Mouse (Mus musculus) ES-Bruce4 (cell line): ENCODE data around the gene Krtap9-3. TPM values are rescaled to one million over a fixed set of nuclear protein-coding genes. Genes with fewer than 3 reads are reported as not detected.

Source experiments
- H3K27ac ChIP-seq: 2 replicates; pipeline ENCODE4 v1.5.1; 2012; ENCODE audit warnings: low read length, inconsistent platforms; ENCODE audit not compliant: insufficient read depth
- H3K27me3 ChIP-seq: 2 replicates; pipeline ENCODE4 v1.6.1; 2012; ENCODE audit warnings: mild to moderate bottlenecking, low read length, inconsistent platforms; ENCODE audit not compliant: control insufficient read depth, poor library complexity, insufficient read depth, severe bottlenecking
- H3K36me3 ChIP-seq: 2 replicates; pipeline ENCODE4 v1.6.1; 2012; ENCODE audit warnings: inconsistent platforms, mild to moderate bottlenecking, low read length, moderate library complexity; ENCODE audit not compliant: control insufficient read depth, poor library complexity, insufficient read depth, severe bottlenecking
- H3K4me1 ChIP-seq: one replicate; pipeline ENCODE4 v1.8.1; 2011; ENCODE audit warnings: low read length; ENCODE audit not compliant: control insufficient read depth, insufficient read depth
- H3K4me3 ChIP-seq: 2 replicates; pipeline ENCODE4 v1.5.1; 2011; ENCODE audit warnings: low read depth, mild to moderate bottlenecking, low read length
- H3K9ac ChIP-seq: 2 replicates; pipeline ENCODE4 v1.6.1; 2012; ENCODE audit warnings: low read depth, mild to moderate bottlenecking, inconsistent platforms; ENCODE audit not compliant: poor library complexity, severe bottlenecking
- H3K9me3 ChIP-seq: replicated peaks from 2 replicates; pipeline ENCODE4 v1.6.1; 2012; ENCODE audit warnings: mild to moderate bottlenecking, low read length, inconsistent platforms; ENCODE audit not compliant: control insufficient read depth, poor library complexity, insufficient read depth, severe bottlenecking
- CTCF ChIP-seq: IDR thresholded peaks from one replicate; pipeline ENCODE4 v1.8.1; 2011; ENCODE audit warnings: low read depth, low read length
- EP300 ChIP-seq: IDR thresholded peaks from 2 replicates; pipeline ENCODE4 v1.6.1; 2011; ENCODE audit warnings: low read depth, low read length; ENCODE audit not compliant: insufficient read depth
- POLR2A ChIP-seq: IDR thresholded peaks from one replicate; pipeline ENCODE4 v1.8.1; 2011; ENCODE audit warnings: low read length; ENCODE audit not compliant: insufficient read depth
- polyA plus RNA-seq: library from polyadenylated mRNA; stranded (reverse); fragments of >200 nt; gene quantifications from 2 replicates; pipeline ENCODE4 v1.2.4, GENCODE M21; 2011; ENCODE audit warnings: low read depth; ENCODE audit not compliant: missing spikeins, insufficient read depth, insufficient read length

The Krtap9-3 gene
- polyA plus RNA-seq, 1 experiment = not detected

- no peaks in the 10 kb centered on the region for H3K9me3 ChIP-seq
- no peaks in the 10 kb centered on the region for H3K27me3 ChIP-seq
- no peak overlapping the region for H3K27ac ChIP-seq
- no peaks in the 10 kb centered on the region for H3K4me1 ChIP-seq
- TF ChIP-seq POLR2A = no peak
- H3K9ac ChIP-seq = no peak overlapping the region
- H3K36me3 ChIP-seq = no peaks in the 10 kb centered on the region
- H3K4me3 ChIP-seq = no peak overlapping the region
Observed at GRCm38 (mm10) chr11:99557976-99558745, 39.7 kb downstream of the Krtap9-3 start.

- H3K4me1 ChIP-seq = no peaks in the 10 kb centered on the region
- no peaks in the 10 kb centered on the region for H3K9me3 ChIP-seq
- H3K9ac ChIP-seq = no peak within 1 kb of the TSS
- no peak within 1 kb of the TSS for H3K4me3 ChIP-seq
- no peaks in the 10 kb centered on the region for H3K27me3 ChIP-seq
- no peak within 1 kb of the TSS for H3K27ac ChIP-seq
- no peak for TF ChIP-seq CTCF
- TF ChIP-seq POLR2A = no peak
- TF ChIP-seq EP300 = no peak
- H3K36me3 ChIP-seq = no peaks in the 10 kb centered on the region
Observed at GRCm38 (mm10) chr11:99556753-99557152, 41.2 kb downstream of the Krtap9-3 start, which contains the start of gene Krtap3-2. Gene Krtap3-2, minus strand, starts transcription at chr11:99556853.

- Histone ChIP-seq H3K9me3 (no peaks in the 10 kb centered on the region), H3K4me3 (no peak overlapping the region), H3K27ac (no peak overlapping the region), H3K4me1 (no peaks in the 10 kb centered on the region), H3K36me3 (no peaks in the 10 kb centered on the region), H3K9ac (no peak overlapping the region), H3K27me3 (no peaks in the 10 kb centered on the region)
- no peak for TF ChIP-seq CTCF
- TF ChIP-seq EP300 = no peak
- TF ChIP-seq POLR2A = no peak
Observed at GRCm38 (mm10) chr11:99556195-99556594, 41.7 kb downstream of the Krtap9-3 start.

- no peaks in the 10 kb centered on the region for H3K4me1 ChIP-seq
- no peak within 1 kb of the TSS for H3K4me3 ChIP-seq
- no peaks in the 10 kb centered on the region for H3K27me3 ChIP-seq
- H3K27ac ChIP-seq = no peak within 1 kb of the TSS
- TF ChIP-seq POLR2A (no peak), CTCF (no peak)
- H3K36me3 ChIP-seq = no peaks in the 10 kb centered on the region
- no peaks in the 10 kb centered on the region for H3K9me3 ChIP-seq
- no peak within 1 kb of the TSS for H3K9ac ChIP-seq
Observed at GRCm38 (mm10) chr11:99550765-99551164, 47.1 kb downstream of the Krtap9-3 start, which contains the start of gene Krtap3-3. Gene Krtap3-3, minus strand, starts transcription at chr11:99550865.

GRCm38 (mm10) chr11:99547892-99548291 lies 50.0 kb downstream of the Krtap9-3 start:
- H3K9me3 ChIP-seq = no peaks in the 10 kb centered on the region
- no peaks in the 10 kb centered on the region for H3K27me3 ChIP-seq
- no peaks in the 10 kb centered on the region for H3K4me1 ChIP-seq
- H3K36me3 ChIP-seq = no peaks in the 10 kb centered on the region
- H3K9ac ChIP-seq = no peak overlapping the region
- H3K4me3 ChIP-seq = no peak overlapping the region
- no peak overlapping the region for H3K27ac ChIP-seq
- TF ChIP-seq CTCF = no peak
- no peak for TF ChIP-seq POLR2A
- TF ChIP-seq EP300 = no peak

Other genes with a start within 250 kb of the Krtap9-3 start
- not detected in 2 replicates for gene Krt27, start 247.0 kb downstream of the Krtap9-3 start, polyA plus RNA-seq
- not detected in 2 replicates for gene Krt28, start 223.2 kb downstream of the Krtap9-3 start, polyA plus RNA-seq
- 4.1 and 7.1 TPM in 2 replicates for gene Krt10, start 208.7 kb downstream of the Krtap9-3 start, polyA plus RNA-seq
- gene Krt12, start 175.8 kb downstream of the Krtap9-3 start, polyA plus RNA-seq = not detected in 2 replicates
- 1.7 and 2.2 TPM in 2 replicates for gene Krt20, start 160.0 kb downstream of the Krtap9-3 start, polyA plus RNA-seq
- gene Krt23, start 105.0 kb downstream of the Krtap9-3 start, polyA plus RNA-seq = not detected in 2 replicates
- not detected in 2 replicates for gene Krt39, start 76.8 kb downstream of the Krtap9-3 start, polyA plus RNA-seq
- not detected in 2 replicates for gene Krt40, start 54.9 kb downstream of the Krtap9-3 start, polyA plus RNA-seq
- not detected in 2 replicates for gene Krtap3-3, start 47.2 kb downstream of the Krtap9-3 start, polyA plus RNA-seq
- gene Krtap3-2, start 41.3 kb downstream of the Krtap9-3 start, polyA plus RNA-seq = not detected in 2 replicates
- gene Gm11939, start 38.6 kb downstream of the Krtap9-3 start, polyA plus RNA-seq = not detected in 2 replicates
- not detected in 2 replicates for gene Krtap3-1, start 31.5 kb downstream of the Krtap9-3 start, polyA plus RNA-seq
- not detected in 2 replicates for gene Krtap1-5, start 17.1 kb downstream of the Krtap9-3 start, polyA plus RNA-seq
- gene Krtap1-4, start 14.5 kb downstream of the Krtap9-3 start, polyA plus RNA-seq = not detected in 2 replicates
- gene Krtap1-3, start 6.8 kb downstream of the Krtap9-3 start, polyA plus RNA-seq = not detected in 2 replicates
- gene Gm11938, start 5.2 kb upstream of the Krtap9-3 start, polyA plus RNA-seq = not detected in 2 replicates
- gene Gm11937, start 12.1 kb upstream of the Krtap9-3 start, polyA plus RNA-seq = not detected in 2 replicates
- not detected in 2 replicates for gene Krtap2-4, start 16.7 kb upstream of the Krtap9-3 start, polyA plus RNA-seq
- gene Gm11562, start 22.3 kb upstream of the Krtap9-3 start, polyA plus RNA-seq = not detected in 2 replicates
- gene Krtap4-1, start 30.1 kb upstream of the Krtap9-3 start, polyA plus RNA-seq = not detected in 2 replicates
- not detected in 2 replicates for gene Krtap4-2, start 37.0 kb upstream of the Krtap9-3 start, polyA plus RNA-seq
- not detected in 2 replicates for gene Krtap4-7, start 46.0 kb upstream of the Krtap9-3 start, polyA plus RNA-seq
- not detected in 2 replicates for gene Gm11555, start 52.1 kb upstream of the Krtap9-3 start, polyA plus RNA-seq
- gene Gm11563, start 60.9 kb upstream of the Krtap9-3 start, polyA plus RNA-seq = not detected in 2 replicates
- gene Krtap4-6, start 67.9 kb upstream of the Krtap9-3 start, polyA plus RNA-seq = not detected in 2 replicates
- not detected in 2 replicates for gene Gm14190, start 92.6 kb upstream of the Krtap9-3 start, polyA plus RNA-seq
- gene Gm14180, start 136.2 kb upstream of the Krtap9-3 start, polyA plus RNA-seq = not detected in 2 replicates
- gene Gm11595, start 174.8 kb upstream of the Krtap9-3 start, polyA plus RNA-seq = not detected in 2 replicates
- not detected in 2 replicates for gene Krtap4-8, start 182.6 kb upstream of the Krtap9-3 start, polyA plus RNA-seq
- gene Krtap4-9, start 187.1 kb upstream of the Krtap9-3 start, polyA plus RNA-seq = not detected in 2 replicates
- not detected in 2 replicates for gene Gm11596, start 195.4 kb upstream of the Krtap9-3 start, polyA plus RNA-seq
- gene Gm11569, start 200.8 kb upstream of the Krtap9-3 start, polyA plus RNA-seq = not detected in 2 replicates
- not detected in 2 replicates for gene Gm11554, start 206.3 kb upstream of the Krtap9-3 start, polyA plus RNA-seq
- gene Krtap4-13, start 211.8 kb upstream of the Krtap9-3 start, polyA plus RNA-seq = not detected in 2 replicates
- not detected in 2 replicates for gene Gm11564, start 217.6 kb upstream of the Krtap9-3 start, polyA plus RNA-seq
- not detected in 2 replicates for gene 2300003K06Rik, start 240.0 kb upstream of the Krtap9-3 start, polyA plus RNA-seq